Mouse (Mus musculus): ENCODE data around the gene Mvb12b. TPM values are rescaled to one million over a fixed set of nuclear protein-coding genes. Genes with fewer than 3 reads are reported as not detected.
A peak's percentile ranks its signal among the peaks of the same experiment; 100 is the strongest.

The Mvb12b gene
- total RNA-seq, 2 experiments from 2014 or later, result 91.3 to 97.1 TPM

- no peak for DNase-seq (ENCODE audit: low spot score in 2 of 2)
- intact Hi-C loops (cut with DNase I), result no loop called here
Observed at GRCm38 (mm10) chr2:33717821-33718351, 169.9 kb downstream of the Mvb12b start.

- intact Hi-C loops (cut with DNase I), result no loop called here
- no peak for DNase-seq (ENCODE audit: low spot score in 2 of 2)
Observed at GRCm38 (mm10) chr2:33717378-33717777, 170.4 kb downstream of the Mvb12b start.

- no peak for DNase-seq (ENCODE audit: low spot score in 2 of 2)
- intact Hi-C loops (cut with DNase I), result no loop called here
Observed at GRCm38 (mm10) chr2:33716878-33717277, 170.9 kb downstream of the Mvb12b start.

DNA sequence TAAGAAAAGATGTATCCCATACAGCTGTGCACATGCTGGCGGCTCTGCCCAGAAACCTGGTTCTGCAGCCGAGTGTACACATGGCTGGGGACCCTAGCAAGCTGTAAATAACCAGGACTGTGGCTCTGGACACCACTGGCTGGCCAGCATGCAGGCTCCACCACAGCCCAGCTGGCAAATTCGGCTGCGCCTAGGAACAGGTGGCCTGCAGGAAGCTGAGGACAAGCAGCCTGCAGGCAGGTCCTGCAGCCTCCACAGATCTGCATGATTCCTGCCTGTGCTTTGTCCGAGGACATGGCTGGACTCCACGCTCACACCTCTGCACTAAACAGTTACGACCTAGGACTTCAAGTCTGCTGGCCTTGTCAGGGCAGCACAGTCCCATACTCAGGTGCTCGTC lies 172.8 kb downstream of the Mvb12b start:
- DNase-seq (ENCODE audit: low spot score in 2 of 2), result no peak
- intact Hi-C loops (cut with DNase I), result no loop called here

GRCm38 (mm10) chr2:33713580-33714260 lies 174.0 kb downstream of the Mvb12b start:
- intact Hi-C loops (cut with DNase I), result no loop called here
- no peak for DNase-seq (ENCODE audit: low spot score in 2 of 2)

DNA sequence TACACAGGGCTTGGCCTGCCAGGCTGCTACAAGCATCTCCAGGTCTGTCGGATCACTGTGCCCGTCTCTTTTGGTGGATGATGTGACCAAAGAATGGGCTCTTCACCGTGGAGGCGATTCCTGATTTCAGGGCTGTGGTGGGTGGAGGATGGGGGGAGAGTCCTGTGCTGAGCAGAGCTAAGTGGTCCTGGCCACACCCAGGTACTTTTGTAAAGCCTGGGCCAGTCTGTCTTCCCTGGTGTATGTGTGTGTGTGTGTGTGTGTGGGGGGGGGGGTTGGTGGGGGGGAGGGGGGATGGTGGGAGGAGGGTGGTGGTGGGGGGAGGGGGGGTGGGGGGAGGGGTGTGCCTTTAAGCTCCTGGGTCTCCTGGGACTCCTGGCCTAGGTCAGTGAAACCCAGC lies 174.9 kb downstream of the Mvb12b start:
- intact Hi-C loops (cut with DNase I), result no loop called here
- DNase-seq (ENCODE audit: low spot score in 2 of 2), result no peak

DNA sequence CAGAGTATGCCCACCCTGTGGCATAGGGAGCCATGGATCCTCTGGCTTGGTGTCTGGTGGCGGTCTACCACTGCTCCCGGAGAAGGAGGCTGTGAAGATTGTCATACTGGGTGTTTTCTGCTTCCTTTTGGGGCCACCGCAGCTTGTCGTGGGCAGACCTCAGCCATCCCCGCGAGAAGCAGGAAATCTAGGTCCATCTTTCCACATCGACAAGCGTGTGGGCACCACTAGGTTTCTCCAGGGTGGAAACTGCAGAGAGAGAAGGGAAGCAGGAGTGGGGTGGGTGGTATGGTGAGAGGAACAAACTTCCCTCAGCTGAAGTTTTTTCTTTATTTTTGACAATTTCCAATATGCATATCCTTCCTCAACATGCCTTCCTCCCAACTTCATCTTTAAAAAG lies 178.9 kb downstream of the Mvb12b start:
- intact Hi-C loops (cut with DNase I), result no loop called here
- no peak for DNase-seq (ENCODE audit: low spot score in 2 of 2)

DNA sequence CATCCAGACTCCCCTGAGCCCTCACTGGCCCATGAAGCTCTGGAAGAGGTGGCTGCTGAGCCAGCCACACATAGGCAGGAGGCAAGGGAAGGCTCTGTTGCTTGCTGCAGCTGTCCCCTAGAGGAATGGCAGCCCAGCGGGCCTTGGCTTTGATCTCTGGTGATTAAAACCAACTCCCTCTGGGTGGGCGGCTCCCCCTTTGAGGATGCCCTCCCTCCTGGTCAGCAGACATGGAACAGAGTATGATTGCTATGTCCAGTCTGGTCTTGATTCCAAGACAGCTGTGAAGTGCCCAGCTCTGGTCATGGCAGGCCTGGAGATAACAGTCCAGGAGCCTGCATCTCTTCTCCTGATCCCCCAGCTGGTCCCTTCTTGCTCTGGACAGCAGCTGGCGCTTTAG lies 179.7 kb downstream of the Mvb12b start:
- intact Hi-C loops (cut with DNase I), result no loop called here
- DNase-seq (ENCODE audit: low spot score in 2 of 2), result no peak

- intact Hi-C loops (cut with DNase I), result no loop called here
- no peak for DNase-seq (ENCODE audit: low spot score in 2 of 2)
Observed at GRCm38 (mm10) chr2:33706403-33706802, 181.3 kb downstream of the Mvb12b start.

DNA sequence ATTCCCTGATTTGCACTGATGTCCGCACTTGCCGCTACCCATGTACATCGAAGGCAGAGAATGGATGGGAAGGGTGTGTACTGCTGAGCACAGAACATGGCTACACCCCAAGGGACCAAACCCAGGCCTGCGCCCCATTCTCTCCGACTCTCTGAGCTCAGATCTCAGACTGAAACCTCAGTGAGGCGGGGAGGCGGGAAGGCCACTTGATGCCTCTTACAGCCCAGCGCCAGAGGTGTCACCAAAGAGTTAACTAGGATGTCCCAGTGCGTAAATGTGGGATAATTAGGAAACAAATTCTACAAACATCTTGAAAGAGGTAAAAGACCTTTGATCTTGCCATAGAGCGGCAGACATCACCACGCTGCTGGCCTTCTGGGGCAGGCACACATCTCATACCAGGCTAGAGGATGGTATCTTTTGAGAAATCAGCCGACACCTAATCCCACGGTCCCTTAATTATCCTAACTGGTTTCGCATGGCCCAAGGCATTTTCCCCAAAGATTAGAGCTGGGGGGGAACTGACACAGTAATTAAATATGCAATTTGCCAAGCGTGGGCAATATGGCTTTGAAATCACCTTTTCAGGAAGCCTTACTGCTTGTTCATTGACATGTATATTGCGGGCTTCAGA lies 181.9 kb downstream of the Mvb12b start:
- intact Hi-C loops (cut with DNase I), result no loop called here
- DNase-seq (ENCODE audit: low spot score in 2 of 2), result no peak

DNA sequence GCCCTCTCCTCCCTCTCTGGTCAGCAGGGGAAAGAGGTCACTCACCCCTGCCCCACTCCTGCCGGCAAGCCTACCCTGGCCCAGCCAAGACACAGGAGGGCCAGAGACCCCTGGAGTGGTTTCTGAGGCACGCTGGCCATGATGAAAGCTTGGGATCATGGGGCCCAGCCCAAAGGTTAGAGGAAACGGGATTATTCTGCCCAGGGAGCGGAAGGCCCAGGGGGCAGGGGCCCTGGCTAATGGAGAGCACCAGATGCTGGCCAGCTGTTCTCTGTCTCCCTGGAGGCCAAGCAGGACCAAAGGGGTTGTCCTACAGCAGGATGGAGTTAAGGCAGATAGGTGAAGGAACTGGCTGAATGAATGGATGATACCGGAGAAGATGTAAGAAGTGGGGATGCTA lies 184.5 kb downstream of the Mvb12b start:
- DNase-seq (ENCODE audit: low spot score in 2 of 2), result no peak
- intact Hi-C loops (cut with DNase I), result no loop called here

- no peak for DNase-seq (ENCODE audit: low spot score in 2 of 2)
- intact Hi-C loops (cut with DNase I), result no loop called here
Observed at GRCm38 (mm10) chr2:33702705-33703104, 185.0 kb downstream of the Mvb12b start.

DNA sequence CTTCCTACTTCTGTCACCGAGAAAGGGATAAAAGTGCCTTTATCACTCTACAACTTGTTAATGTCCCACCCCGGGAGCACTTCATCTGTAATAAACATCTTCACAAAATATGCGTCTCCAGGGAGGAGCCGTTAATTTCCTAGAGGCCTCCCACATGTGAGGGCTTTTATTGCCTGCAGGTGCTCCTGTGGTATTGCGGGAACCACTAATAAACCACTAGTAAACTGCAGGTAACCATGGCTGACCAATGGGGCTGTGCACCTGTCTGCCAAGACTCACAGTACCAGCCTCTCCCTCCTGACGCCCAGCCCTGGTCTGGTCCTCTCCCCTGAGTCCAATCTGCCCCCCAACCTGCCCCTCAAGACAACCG lies 186.3 kb downstream of the Mvb12b start:
- no peak for DNase-seq (ENCODE audit: low spot score in 2 of 2)
- intact Hi-C loops (cut with DNase I), result no loop called here

DNA sequence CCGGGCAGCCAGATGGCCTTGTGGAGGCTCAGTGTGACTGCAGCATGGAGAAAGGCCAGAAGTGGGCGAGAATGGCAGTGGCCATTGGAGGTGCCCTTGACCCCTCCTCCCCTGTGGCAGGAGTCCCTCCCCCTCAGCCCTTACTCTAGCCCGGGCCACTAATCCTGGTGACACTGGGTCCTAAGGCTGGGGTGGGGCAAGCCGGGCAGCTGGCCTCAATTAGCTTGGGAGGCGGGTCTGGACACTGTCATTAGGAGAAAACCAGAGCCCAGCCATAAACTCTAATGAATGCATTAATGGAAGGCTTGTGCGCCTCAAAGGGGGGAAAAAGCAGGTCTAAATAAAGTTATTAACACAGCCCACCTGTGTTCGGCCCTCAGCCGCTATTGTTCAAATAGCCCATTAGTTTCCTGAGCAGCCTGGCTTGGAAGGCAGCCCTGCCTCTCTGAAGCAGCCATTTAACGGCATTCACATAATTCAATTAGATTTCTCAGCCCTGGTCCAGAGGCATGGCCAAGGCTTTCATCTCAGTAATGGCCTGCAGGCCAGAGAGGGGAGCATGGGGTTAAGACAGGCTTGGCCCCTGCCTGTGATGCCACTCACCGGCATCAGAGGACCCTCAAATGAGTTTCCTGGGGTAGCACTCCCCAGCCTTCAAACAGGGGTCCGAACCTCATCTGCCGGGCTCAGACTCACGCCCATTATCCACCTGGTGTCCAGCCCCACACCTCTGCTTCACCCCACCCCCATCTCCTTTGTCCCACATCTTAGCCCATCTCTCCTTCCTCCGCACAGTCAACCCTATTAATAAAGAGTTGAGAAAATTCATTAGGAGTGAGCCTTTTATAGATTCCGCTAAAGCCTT lies 186.9 kb downstream of the Mvb12b start:
- intact Hi-C loops (cut with DNase I), result no loop called here
- no peak for DNase-seq (ENCODE audit: low spot score in 2 of 2)

GRCm38 (mm10) chr2:33698898-33699297 lies 188.8 kb downstream of the Mvb12b start:
- intact Hi-C loops (cut with DNase I), result no loop called here
- no peak for DNase-seq (ENCODE audit: low spot score in 2 of 2)

DNA sequence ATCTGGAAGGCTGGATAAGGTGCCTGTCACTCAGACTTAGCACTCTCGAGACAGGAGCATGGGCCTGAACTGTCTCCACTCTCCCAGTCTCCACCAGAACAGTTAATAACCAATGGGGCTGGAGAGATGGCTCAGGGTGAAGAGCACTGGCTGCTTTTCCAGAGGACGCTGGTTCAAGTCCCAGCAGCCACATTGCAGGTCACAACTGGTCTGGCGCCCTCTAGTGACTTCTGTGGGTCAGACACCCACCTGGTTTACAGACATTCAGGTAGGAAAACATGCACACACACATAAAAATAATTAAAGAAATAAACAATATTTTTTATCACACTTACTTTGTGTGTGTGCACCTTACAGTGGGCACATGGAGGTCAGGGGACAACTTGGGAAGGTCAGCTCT lies 191.3 kb downstream of the Mvb12b start:
- DNase-seq (ENCODE audit: low spot score in 2 of 2), result no peak
- intact Hi-C loops (cut with DNase I), result no loop called here

GRCm38 (mm10) chr2:33693931-33694330 lies 193.8 kb downstream of the Mvb12b start:
- no peak for DNase-seq (ENCODE audit: low spot score in 2 of 2)
- intact Hi-C loops (cut with DNase I), result no loop called here

DNA sequence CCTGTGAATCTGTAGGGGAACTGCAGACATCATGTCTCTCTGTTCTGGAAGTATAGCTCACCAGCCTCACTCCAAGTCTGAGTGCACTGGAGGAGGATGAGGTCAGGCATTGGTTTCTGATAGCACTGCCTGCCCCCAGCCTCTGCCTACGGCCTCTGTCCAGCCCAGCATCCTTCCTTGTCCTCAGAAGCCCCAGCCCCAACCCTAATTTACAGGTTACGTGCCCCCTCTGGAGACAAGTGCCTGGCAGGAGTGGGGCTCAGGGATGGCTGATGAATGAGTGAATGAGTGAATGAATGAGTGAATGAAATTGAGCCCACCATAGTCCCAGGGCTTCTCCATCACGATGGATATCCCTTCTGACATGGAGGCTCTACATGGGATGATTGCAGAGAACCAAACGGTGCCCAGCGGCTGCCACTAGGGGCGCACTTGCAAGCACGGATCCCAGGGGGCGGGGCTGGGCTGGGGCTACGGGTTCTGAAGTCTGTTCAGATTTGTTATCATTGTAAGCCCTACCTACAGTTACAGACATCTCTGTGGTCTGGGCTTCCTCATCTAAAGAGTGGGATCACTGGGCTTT lies 197.8 kb downstream of the Mvb12b start:
- peak in 1 of 2 experiments; percentile 64 for DNase-seq (ENCODE audit: low spot score in 2 of 2)
- intact Hi-C loops (cut with DNase I), result no loop called here

GRCm38 (mm10) chr2:33689155-33689879 lies 198.4 kb downstream of the Mvb12b start:
- DNase-seq (ENCODE audit: low spot score in 2 of 2), result no peak
- intact Hi-C loops (cut with DNase I), result no loop called here
